Mouse (Mus musculus) neural tube, embryonic 13.5 days (tissue): Measurements from ENCODE around the gene Lrmda. TPM values are rescaled to one million over a fixed set of nuclear protein-coding genes. Genes with fewer than 3 reads are reported as not detected.
A peak's percentile ranks its signal among the peaks of the same experiment; 100 is the strongest.

Experiments used
- ATAC-seq: fragments of 200-750 bp; cut with Nextera tagmentation; 2 replicates; pipeline ENCODE4 v1.8.0; 2017; ENCODE audit warnings: low read depth, mild to moderate bottlenecking, moderate TSS enrichment, moderate library complexity
- H3K27ac ChIP-seq: fragments of 300-500 bp; sonication (generic); replicated peaks from 2 replicates; pipeline ENCODE4 v1.5.1; 2015; ENCODE audit warnings: moderate library complexity, mild to moderate bottlenecking, inconsistent platforms
- H3K27me3 ChIP-seq: fragments of 300-500 bp; sonication (generic); 2 replicates; pipeline ENCODE4 v1.6.1; 2015; ENCODE audit warnings: mild to moderate bottlenecking, inconsistent platforms
- H3K36me3 ChIP-seq: fragments of 300-500 bp; sonication (generic); 2 replicates; pipeline ENCODE4 v1.6.1; 2015; ENCODE audit warnings: mild to moderate bottlenecking, inconsistent platforms
- H3K4me1 ChIP-seq: fragments of 300-500 bp; sonication (generic); replicated peaks from 2 replicates; pipeline ENCODE4 v1.6.1; 2015; ENCODE audit warnings: inconsistent platforms
- H3K4me2 ChIP-seq: fragments of 300-500 bp; sonication (generic); 2 replicates; pipeline ENCODE4 v1.6.1; 2015; ENCODE audit warnings: inconsistent platforms, mild to moderate bottlenecking, moderate library complexity
- H3K4me3 ChIP-seq: fragments of 300-500 bp; sonication (generic); 2 replicates; pipeline ENCODE4 v1.5.1; 2015; ENCODE audit warnings: mild to moderate bottlenecking, inconsistent platforms
- H3K9ac ChIP-seq: fragments of 300-500 bp; sonication (generic); 2 replicates; pipeline ENCODE4 v1.6.1; 2015; ENCODE audit warnings: moderate library complexity, mild to moderate bottlenecking, inconsistent platforms
- H3K9me3 ChIP-seq: fragments of 300-500 bp; sonication (generic); 2 replicates; pipeline ENCODE4 v1.6.1; 2016; ENCODE audit warnings: inconsistent platforms
- WGBS: fragments of 180-500 bp; shearing (Covaris S2); methylation state at CpG from one replicate; pipeline ENCODE4 v1.1.7; 2015; 5-methylcytosine and 5-hydroxymethylcytosine counted together
- polyA plus RNA-seq: library from polyadenylated mRNA; unstranded; fragments of >200 nt; fragmentation: Nextera tagmentation; extraction: Ambion mirVana; gene quantifications from 2 replicates; pipeline ENCODE4 v1.2.1, GENCODE M21; 2015

Gene Lrmda
- polyA plus RNA-seq, 1 experiment from 2014 or later, result not detected

- no peak overlapping the region for H3K4me3 ChIP-seq
- H3K36me3 ChIP-seq, result no peaks in the 10 kb centered on the region
- no peak overlapping the region for H3K9ac ChIP-seq
These were observed 95.3 kb downstream of the Lrmda start for GRCm38 (mm10) chr14:22114651-22115351.

GRCm38 (mm10) chr14:22118096-22118495 lies 98.6 kb downstream of the Lrmda start:
- Histone ChIP-seq H3K36me3 (no peaks in the 10 kb centered on the region), H3K4me2 (no peak overlapping the region), H3K27ac (no peak overlapping the region), H3K9ac (no peak overlapping the region), H3K27me3 (no peaks in the 10 kb centered on the region), H3K9me3 (no peaks in the 10 kb centered on the region), H3K4me3 (no peak overlapping the region), H3K4me1 (peaks cover 23% of the 10 kb centered on the region)
- no peak for ATAC-seq
- 80% methylated on average over 6 of the region's 6 CpGs for WGBS

More at GRCm38 (mm10) chr14:22114651-22115351, 95.3 kb downstream of the Lrmda start:
- WGBS, result 16% methylated on average over 18 of the region's 18 CpGs
- Histone ChIP-seq H3K27me3 (no peaks in the 10 kb centered on the region), H3K4me1 (peaks cover 23% of the 10 kb centered on the region), H3K9me3 (no peaks in the 10 kb centered on the region), H3K27ac (no peak overlapping the region; the same call in 1 of the 2 replicates), H3K4me2 (no peak overlapping the region)
- peak; percentile 23; the same call in 1 of the 2 replicates for ATAC-seq

- Histone ChIP-seq H3K4me2 (no peak overlapping the region), H3K27ac (no peak overlapping the region), H3K27me3 (no peaks in the 10 kb centered on the region), H3K36me3 (no peaks in the 10 kb centered on the region), H3K9ac (no peak overlapping the region), H3K4me1 (peaks cover 22% of the 10 kb centered on the region), H3K4me3 (no peak overlapping the region), H3K9me3 (no peaks in the 10 kb centered on the region)
- WGBS, result 63% methylated on average over 4 of the region's 4 CpGs
- ATAC-seq, result no peak
These were observed 99.0 kb downstream of the Lrmda start for GRCm38 (mm10) chr14:22118512-22118911.

- Histone ChIP-seq H3K9me3 (no peaks in the 10 kb centered on the region), H3K4me2 (no peak overlapping the region), H3K36me3 (no peaks in the 10 kb centered on the region), H3K4me3 (no peak overlapping the region), H3K9ac (no peak overlapping the region), H3K4me1 (peaks cover 8% of the 10 kb centered on the region; the same call in 1 of the 2 replicates), H3K27ac (no peak overlapping the region), H3K27me3 (no peaks in the 10 kb centered on the region)
- 81% methylated on average over 4 of the region's 4 CpGs for WGBS
- ATAC-seq, result no peak
These were observed 106.8 kb downstream of the Lrmda start for GRCm38 (mm10) chr14:22126276-22126675.

GRCm38 (mm10) chr14:22126859-22127258 lies 107.3 kb downstream of the Lrmda start:
- ATAC-seq, result no peak
- Histone ChIP-seq H3K9me3 (no peaks in the 10 kb centered on the region), H3K4me2 (no peak overlapping the region), H3K27ac (no peak overlapping the region), H3K9ac (no peak overlapping the region), H3K4me1 (peaks cover 9% of the 10 kb centered on the region; the same call in 1 of the 2 replicates), H3K27me3 (no peaks in the 10 kb centered on the region), H3K4me3 (no peak overlapping the region), H3K36me3 (no peaks in the 10 kb centered on the region)
- WGBS, result 91% methylated on average over 6 of the region's 6 CpGs

- Histone ChIP-seq H3K4me3 (no peak overlapping the region), H3K4me2 (no peak overlapping the region), H3K27ac (no peak overlapping the region), H3K9me3 (no peaks in the 10 kb centered on the region), H3K27me3 (no peaks in the 10 kb centered on the region), H3K36me3 (no peaks in the 10 kb centered on the region), H3K9ac (no peak overlapping the region), H3K4me1 (peaks cover 9% of the 10 kb centered on the region; the same call in 1 of the 2 replicates)
- ATAC-seq, result no peak
- WGBS, result 34% methylated on average over 7 of the region's 7 CpGs
These were observed 111.6 kb downstream of the Lrmda start for GRCm38 (mm10) chr14:22130950-22131585.

- peaks cover 9% of the 10 kb centered on the region for H3K4me1 ChIP-seq
- no peak overlapping the region for H3K4me2 ChIP-seq
- no peaks in the 10 kb centered on the region for H3K36me3 ChIP-seq
- WGBS, result 89% methylated on average over 1 of the region's 1 CpGs
- H3K4me3 ChIP-seq, result no peak overlapping the region
- no peaks in the 10 kb centered on the region for H3K9me3 ChIP-seq
- H3K9ac ChIP-seq, result no peak overlapping the region
- ATAC-seq, result no peak
- no peak overlapping the region for H3K27ac ChIP-seq
- H3K27me3 ChIP-seq, result no peaks in the 10 kb centered on the region
These were observed 119.8 kb downstream of the Lrmda start for GRCm38 (mm10) chr14:22139281-22139680.

GRCm38 (mm10) chr14:22144014-22144413 lies 124.5 kb downstream of the Lrmda start:
- Histone ChIP-seq H3K27me3 (no peaks in the 10 kb centered on the region), H3K4me3 (no peak overlapping the region), H3K9me3 (no peaks in the 10 kb centered on the region), H3K36me3 (no peaks in the 10 kb centered on the region), H3K27ac (no peak overlapping the region), H3K4me1 (peaks cover 33% of the 10 kb centered on the region), H3K9ac (no peak overlapping the region), H3K4me2 (no peak overlapping the region)
- ATAC-seq, result no peak
- 6% methylated on average over 3 of the region's 3 CpGs for WGBS

- no peak overlapping the region for H3K4me3 ChIP-seq
- H3K9me3 ChIP-seq, result no peaks in the 10 kb centered on the region
- H3K9ac ChIP-seq, result no peak overlapping the region
- H3K4me1 ChIP-seq, result peaks cover 33% of the 10 kb centered on the region
- 59% methylated on average over 4 of the region's 4 CpGs for WGBS
- H3K4me2 ChIP-seq, result no peak overlapping the region
- no peak overlapping the region for H3K27ac ChIP-seq
- no peaks in the 10 kb centered on the region for H3K36me3 ChIP-seq
- 0 out of 2 replicates have a peak, but pooled peaks cover 4% of the 10 kb centered on the region for H3K27me3 ChIP-seq
- ATAC-seq, result no peak
These were observed 126.4 kb downstream of the Lrmda start for GRCm38 (mm10) chr14:22145863-22146262.

GRCm38 (mm10) chr14:22146508-22147044 lies 127.1 kb downstream of the Lrmda start:
- H3K4me1 ChIP-seq, result peaks cover 34% of the 10 kb centered on the region
- no peak overlapping the region for H3K4me2 ChIP-seq
- no peak for ATAC-seq
- H3K36me3 ChIP-seq, result no peaks in the 10 kb centered on the region
- WGBS, result 80% methylated on average over 12 of the region's 12 CpGs
- no peak overlapping the region; the same call in 1 of the 2 replicates for H3K27ac ChIP-seq
- 0 out of 2 replicates have a peak, but pooled peaks cover 5% of the 10 kb centered on the region for H3K27me3 ChIP-seq
- no peaks in the 10 kb centered on the region for H3K9me3 ChIP-seq
- no peak overlapping the region for H3K9ac ChIP-seq
- H3K4me3 ChIP-seq, result no peak overlapping the region

GRCm38 (mm10) chr14:22147341-22148024 lies 128.0 kb downstream of the Lrmda start:
- no peak overlapping the region for H3K4me2 ChIP-seq
- no peak overlapping the region for H3K4me3 ChIP-seq
- no peaks in the 10 kb centered on the region for H3K9me3 ChIP-seq
- peak; percentile 47 for ATAC-seq
- H3K27me3 ChIP-seq, result 0 out of 2 replicates have a peak, but pooled peaks cover 5% of the 10 kb centered on the region
- H3K36me3 ChIP-seq, result no peaks in the 10 kb centered on the region
- peaks cover 43% of the 10 kb centered on the region for H3K4me1 ChIP-seq
- peak overlapping the region; percentile 63 for H3K27ac ChIP-seq
- H3K9ac ChIP-seq, result no peak overlapping the region
- 4% methylated on average over 4 of the region's 4 CpGs for WGBS

- H3K9me3 ChIP-seq, result no peaks in the 10 kb centered on the region
- ATAC-seq, result 0 out of 2 replicates have a peak, but pooled peaks have one; percentile 11
- WGBS, result 10% methylated on average over 13 of the region's 13 CpGs
- peaks cover 59% of the 10 kb centered on the region for H3K4me1 ChIP-seq
- peak overlapping the region; percentile 30 for H3K4me2 ChIP-seq
- H3K4me3 ChIP-seq, result no peak overlapping the region
- no peak overlapping the region; the same call in 1 of the 2 replicates for H3K9ac ChIP-seq
- H3K27ac ChIP-seq, result no peak overlapping the region
- H3K36me3 ChIP-seq, result no peaks in the 10 kb centered on the region
- H3K27me3 ChIP-seq, result peaks cover 19% of the 10 kb centered on the region
These were observed 133.2 kb downstream of the Lrmda start for GRCm38 (mm10) chr14:22152701-22153100.
